Mouse (Mus musculus) lung, embryonic 15.5 days (tissue): ENCODE data around the gene Slc8a1. TPM values are rescaled to one million over a fixed set of nuclear protein-coding genes. Genes with fewer than 3 reads are reported as not detected.

Source experiments
- ATAC-seq: fragments of 200-750 bp; cut with Nextera tagmentation; 2 replicates; pipeline ENCODE4 v1.8.0; 2017; ENCODE audit warnings: moderate number of reproducible peaks, borderline replicate concordance; ENCODE audit not compliant: low FRiP score, low TSS enrichment; ENCODE audit errors: extremely low read depth
- H3K27ac ChIP-seq: fragments of 300-500 bp; sonication (generic); 2 replicates; pipeline ENCODE4 v1.5.1; 2015; ENCODE audit warnings: moderate library complexity, mild to moderate bottlenecking, inconsistent platforms
- H3K27me3 ChIP-seq: fragments of 300-500 bp; sonication (generic); 2 replicates; pipeline ENCODE4 v1.6.1; 2015; ENCODE audit warnings: inconsistent platforms
- H3K36me3 ChIP-seq: fragments of 300-500 bp; sonication (generic); 2 replicates; pipeline ENCODE4 v1.6.1; 2015; ENCODE audit warnings: inconsistent platforms
- H3K4me1 ChIP-seq: fragments of 300-500 bp; sonication (generic); 2 replicates; pipeline ENCODE4 v1.6.1; 2015; ENCODE audit warnings: inconsistent platforms
- H3K4me2 ChIP-seq: fragments of 300-500 bp; sonication (generic); 2 replicates; pipeline ENCODE4 v1.6.1; 2015; ENCODE audit warnings: inconsistent platforms, mild to moderate bottlenecking, moderate library complexity
- H3K4me3 ChIP-seq: fragments of 300-500 bp; sonication (generic); 2 replicates; pipeline ENCODE4 v1.5.1; 2015; ENCODE audit warnings: mild to moderate bottlenecking, inconsistent platforms
- H3K9ac ChIP-seq: fragments of 300-500 bp; sonication (generic); 2 replicates; pipeline ENCODE4 v1.6.1; 2015; ENCODE audit warnings: inconsistent platforms
- H3K9me3 ChIP-seq: fragments of 300-500 bp; sonication (generic); 2 replicates; pipeline ENCODE4 v1.6.1; 2016; ENCODE audit warnings: inconsistent platforms
- WGBS: fragments of 180-500 bp; shearing (Covaris S2); methylation state at CpG from one replicate; pipeline ENCODE4 v1.1.7; 2015; 5-methylcytosine and 5-hydroxymethylcytosine counted together
- polyA plus RNA-seq: library from polyadenylated mRNA; unstranded; fragments of >200 nt; fragmentation: Nextera tagmentation; extraction: Ambion mirVana; gene quantifications from 2 replicates; pipeline ENCODE4 v1.2.1, GENCODE M21; 2015

Gene Slc8a1
- polyA plus RNA-seq, 1 experiment from 2014 or later, result 7.0 TPM

- Histone ChIP-seq H3K4me3 (no peak overlapping the region), H3K27me3 (no peaks in the 10 kb centered on the region), H3K36me3 (no peaks in the 10 kb centered on the region), H3K9me3 (no peaks in the 10 kb centered on the region), H3K27ac (peak overlapping the region; percentile 61), H3K4me2 (no peak overlapping the region), H3K9ac (no peak overlapping the region), H3K4me1 (peaks cover 11% of the 10 kb centered on the region)
- 48% methylated on average over 6 of the region's 6 CpGs for WGBS
- ATAC-seq, result peak; percentile 67; the same call in 1 of the 2 replicates
Observed at GRCm38 (mm10) chr17:81492216-81492865, 245.8 kb downstream of the Slc8a1 start.

GRCm38 (mm10) chr17:81486388-81486787 is 251.8 kb downstream of the Slc8a1 start:
- H3K9ac ChIP-seq, result no peak overlapping the region
- no peak overlapping the region for H3K4me2 ChIP-seq
- 87% methylated on average over 1 of the region's 1 CpGs for WGBS
- H3K9me3 ChIP-seq, result no peaks in the 10 kb centered on the region
- H3K27ac ChIP-seq, result no peak overlapping the region
- no peaks in the 10 kb centered on the region for H3K27me3 ChIP-seq
- H3K4me3 ChIP-seq, result no peak overlapping the region
- no peaks in the 10 kb centered on the region for H3K36me3 ChIP-seq
- no peak for ATAC-seq
- H3K4me1 ChIP-seq, result no peaks in the 10 kb centered on the region

GRCm38 (mm10) chr17:81481843-81482490 is 256.2 kb downstream of the Slc8a1 start:
- H3K27me3 ChIP-seq, result no peaks in the 10 kb centered on the region
- H3K9ac ChIP-seq, result no peak overlapping the region
- no peak overlapping the region for H3K4me2 ChIP-seq
- H3K4me1 ChIP-seq, result peaks cover 11% of the 10 kb centered on the region
- no peak overlapping the region for H3K27ac ChIP-seq
- no peaks in the 10 kb centered on the region for H3K36me3 ChIP-seq
- no peak overlapping the region for H3K4me3 ChIP-seq
- WGBS, result 77% methylated on average over 11 of the region's 11 CpGs
- no peaks in the 10 kb centered on the region for H3K9me3 ChIP-seq
- no peak for ATAC-seq

GRCm38 (mm10) chr17:81480351-81481161 is 257.6 kb downstream of the Slc8a1 start:
- H3K4me1 ChIP-seq, result peaks cover 11% of the 10 kb centered on the region
- no peak overlapping the region for H3K9ac ChIP-seq
- WGBS, result 60% methylated on average over 21 of the region's 21 CpGs
- no peak overlapping the region; the same call in 1 of the 2 replicates for H3K27ac ChIP-seq
- H3K9me3 ChIP-seq, result no peaks in the 10 kb centered on the region
- no peak overlapping the region for H3K4me3 ChIP-seq
- no peaks in the 10 kb centered on the region for H3K27me3 ChIP-seq
- peak; percentile 88 for ATAC-seq
- no peaks in the 10 kb centered on the region for H3K36me3 ChIP-seq
- peak overlapping the region; percentile 3; the same call in 1 of the 2 replicates for H3K4me2 ChIP-seq

- no peak overlapping the region for H3K27ac ChIP-seq
Observed at GRCm38 (mm10) chr17:81479807-81480206, 258.4 kb downstream of the Slc8a1 start.

GRCm38 (mm10) chr17:81477420-81477819 is 260.8 kb downstream of the Slc8a1 start:
- Histone ChIP-seq H3K27ac (no peak overlapping the region), H3K36me3 (no peaks in the 10 kb centered on the region), H3K27me3 (no peaks in the 10 kb centered on the region), H3K9me3 (no peaks in the 10 kb centered on the region), H3K4me3 (no peak overlapping the region), H3K4me2 (no peak overlapping the region), H3K9ac (no peak overlapping the region), H3K4me1 (peaks cover 11% of the 10 kb centered on the region)
- WGBS, result 58% methylated on average over 1 of the region's 1 CpGs
- no peak for ATAC-seq

More at GRCm38 (mm10) chr17:81479807-81480206, 258.4 kb downstream of the Slc8a1 start:
- Histone ChIP-seq H3K27me3 (no peaks in the 10 kb centered on the region), H3K4me3 (no peak overlapping the region), H3K9me3 (no peaks in the 10 kb centered on the region), H3K4me1 (peaks cover 11% of the 10 kb centered on the region), H3K36me3 (no peaks in the 10 kb centered on the region), H3K4me2 (no peak overlapping the region), H3K9ac (no peak overlapping the region)
- ATAC-seq, result no peak
- 54% methylated on average over 4 of the region's 4 CpGs for WGBS

- no peak for ATAC-seq
- H3K36me3 ChIP-seq, result no peaks in the 10 kb centered on the region
- H3K27me3 ChIP-seq, result no peaks in the 10 kb centered on the region
- H3K9me3 ChIP-seq, result no peaks in the 10 kb centered on the region
- no peak overlapping the region for H3K4me3 ChIP-seq
- no peak overlapping the region for H3K4me2 ChIP-seq
- 72% methylated on average over 3 of the region's 3 CpGs for WGBS
- no peak overlapping the region for H3K9ac ChIP-seq
- H3K4me1 ChIP-seq, result peaks cover 16% of the 10 kb centered on the region
- H3K27ac ChIP-seq, result no peak overlapping the region
Observed at GRCm38 (mm10) chr17:81473363-81473762, 264.8 kb downstream of the Slc8a1 start.

- H3K27me3 ChIP-seq, result no peaks in the 10 kb centered on the region
- H3K9ac ChIP-seq, result no peak overlapping the region
- H3K4me2 ChIP-seq, result no peak overlapping the region
- peak; percentile 78; the same call in 1 of the 2 replicates for ATAC-seq
- 0 out of 2 replicates have a peak overlapping the region, but pooled peaks have one; percentile 19 for H3K27ac ChIP-seq
- H3K9me3 ChIP-seq, result no peaks in the 10 kb centered on the region
- no peak overlapping the region for H3K4me3 ChIP-seq
- WGBS, result 47% methylated on average over 5 of the region's 5 CpGs
- H3K36me3 ChIP-seq, result no peaks in the 10 kb centered on the region
- peaks cover 16% of the 10 kb centered on the region for H3K4me1 ChIP-seq
Observed at GRCm38 (mm10) chr17:81468941-81469340, 269.2 kb downstream of the Slc8a1 start.

- Histone ChIP-seq H3K9me3 (no peaks in the 10 kb centered on the region), H3K27ac (no peak overlapping the region), H3K27me3 (no peaks in the 10 kb centered on the region), H3K36me3 (no peaks in the 10 kb centered on the region), H3K4me1 (no peaks in the 10 kb centered on the region), H3K9ac (no peak overlapping the region), H3K4me3 (no peak overlapping the region), H3K4me2 (no peak overlapping the region)
- WGBS, result 75% methylated on average over 3 of the region's 3 CpGs
- no peak for ATAC-seq
Observed at GRCm38 (mm10) chr17:81459379-81459778, 278.8 kb downstream of the Slc8a1 start.

- Histone ChIP-seq H3K4me3 (no peak overlapping the region), H3K36me3 (no peaks in the 10 kb centered on the region), H3K9me3 (no peaks in the 10 kb centered on the region), H3K27ac (no peak overlapping the region), H3K9ac (no peak overlapping the region), H3K27me3 (no peaks in the 10 kb centered on the region), H3K4me2 (no peak overlapping the region), H3K4me1 (no peaks in the 10 kb centered on the region)
- ATAC-seq, result no peak
- 78% methylated on average over 7 of the region's 7 CpGs for WGBS
Observed at GRCm38 (mm10) chr17:81455977-81456376, 282.2 kb downstream of the Slc8a1 start.

- no peak overlapping the region for H3K27ac ChIP-seq
- no peaks in the 10 kb centered on the region for H3K9me3 ChIP-seq
- H3K4me1 ChIP-seq, result no peaks in the 10 kb centered on the region
- no peak overlapping the region for H3K4me3 ChIP-seq
- 63% methylated on average over 3 of the region's 3 CpGs for WGBS
- no peaks in the 10 kb centered on the region for H3K36me3 ChIP-seq
- no peaks in the 10 kb centered on the region for H3K27me3 ChIP-seq
- H3K4me2 ChIP-seq, result no peak overlapping the region
- H3K9ac ChIP-seq, result no peak overlapping the region
- 0 out of 2 replicates have a peak, but pooled peaks have one; percentile 5 for ATAC-seq
Observed at GRCm38 (mm10) chr17:81455269-81455668, 282.9 kb downstream of the Slc8a1 start.

GRCm38 (mm10) chr17:81441463-81441862 is 296.7 kb downstream of the Slc8a1 start, which contains the start of gene Gm11096:
Gene Gm11096 (plus strand): TSS chr17:81441763.
- Histone ChIP-seq H3K4me2 (no peak within 1 kb of the TSS), H3K4me3 (no peak within 1 kb of the TSS), H3K27me3 (no peaks in the 10 kb centered on the region), H3K27ac (no peak within 1 kb of the TSS), H3K36me3 (no peaks in the 10 kb centered on the region), H3K9ac (no peak within 1 kb of the TSS), H3K9me3 (no peaks in the 10 kb centered on the region), H3K4me1 (no peaks in the 10 kb centered on the region)
- no peak for ATAC-seq
